Mouse (Mus musculus) cortical plate, adult 2 months (tissue): ENCODE data around the gene Txndc12. TPM values are rescaled to one million over a fixed set of nuclear protein-coding genes. Genes with fewer than 3 reads are reported as not detected.
A peak's percentile ranks its signal among the peaks of the same experiment; 100 is the strongest.

Source experiments
- H3K27ac ChIP-seq: fragments of 200-500 bp; 2 replicates; pipeline ENCODE4 v1.5.1; 2012; ENCODE audit warnings: low read length, control low read depth, inconsistent platforms; ENCODE audit not compliant: insufficient read depth
- H3K4me1 ChIP-seq: fragments of 200-500 bp; 2 replicates; pipeline ENCODE4 v1.6.1; 2011; ENCODE audit warnings: low read length; ENCODE audit not compliant: control insufficient read depth, insufficient read depth
- H3K4me3 ChIP-seq: fragments of 200-500 bp; 2 replicates; pipeline ENCODE4 v1.5.1; 2011; ENCODE audit warnings: mild to moderate bottlenecking, low read length, control low read depth; ENCODE audit not compliant: insufficient read depth
- CTCF ChIP-seq: fragments of 200-500 bp; IDR thresholded peaks from 2 replicates; pipeline ENCODE4 v1.5.1; 2011; ENCODE audit warnings: mild to moderate bottlenecking, control low read depth, low read length; ENCODE audit not compliant: insufficient read depth; ENCODE audit errors: extremely low read depth
- POLR2A ChIP-seq: fragments of 200-500 bp; IDR thresholded peaks from 2 replicates; pipeline ENCODE4 v1.6.1; 2011; ENCODE audit warnings: mild to moderate bottlenecking, low read length, control low read depth; ENCODE audit not compliant: insufficient read depth; ENCODE audit errors: extremely low read depth
- polyA plus RNA-seq: library from polyadenylated mRNA; depleted of rRNA; stranded (reverse); fragments of >200 nt; gene quantifications from 2 replicates; pipeline ENCODE4 v1.2.3, GENCODE M21; 2012

The Txndc12 gene
- polyA plus RNA-seq, 1 experiment: 43.9 TPM

GRCm38 (mm10) chr4:108845824-108846569 lies 11.6 kb downstream of the Txndc12 start:
- Histone ChIP-seq H3K4me3 (no peak overlapping the region), H3K4me1 (peaks cover 3% of the 10 kb centered on the region; the same call in 1 of the 2 replicates), H3K27ac (no peak overlapping the region)
- TF ChIP-seq POLR2A: no peak
- TF ChIP-seq CTCF: no peak

GRCm38 (mm10) chr4:108847715-108848504 lies 13.5 kb downstream of the Txndc12 start, which contains the start of gene Kti12:
Gene Kti12, plus strand, starts transcription at chr4:108847785.
- H3K4me3 ChIP-seq: peak within 1 kb of the TSS; percentile 58
- peak within 1 kb of the TSS; percentile 94 for H3K27ac ChIP-seq
- no peak for TF ChIP-seq CTCF
- 0 out of 2 replicates have a peak, but pooled peaks have one; percentile 68 for TF ChIP-seq POLR2A
- peaks cover 5% of the 10 kb centered on the region; the same call in 1 of the 2 replicates for H3K4me1 ChIP-seq

GRCm38 (mm10) chr4:108848505-108848848 lies 14.1 kb downstream of the Txndc12 start, which contains the start of gene A730015C16Rik:
Gene A730015C16Rik, minus strand, starts transcription at chr4:108848619.
- TF ChIP-seq POLR2A: no peak
- TF ChIP-seq CTCF: no peak
- H3K4me1 ChIP-seq: peaks cover 5% of the 10 kb centered on the region; the same call in 1 of the 2 replicates
- peak within 1 kb of the TSS; percentile 94 for H3K27ac ChIP-seq
- H3K4me3 ChIP-seq: peak within 1 kb of the TSS; percentile 58

GRCm38 (mm10) chr4:108866806-108867205 lies 32.4 kb downstream of the Txndc12 start:
- H3K27ac ChIP-seq: no peak overlapping the region
- TF ChIP-seq POLR2A: no peak
- no peak for TF ChIP-seq CTCF
- H3K4me1 ChIP-seq: peaks cover 6% of the 10 kb centered on the region
- no peak overlapping the region for H3K4me3 ChIP-seq

GRCm38 (mm10) chr4:108869730-108870374 lies 35.5 kb downstream of the Txndc12 start:
- H3K4me3 ChIP-seq: no peak overlapping the region
- no peak overlapping the region for H3K27ac ChIP-seq
- H3K4me1 ChIP-seq: no peaks in the 10 kb centered on the region; the same call in 1 of the 2 replicates
- TF ChIP-seq CTCF (peak; percentile 99), POLR2A (no peak)

- H3K4me1 ChIP-seq: no peaks in the 10 kb centered on the region
- no peak overlapping the region for H3K27ac ChIP-seq
- TF ChIP-seq CTCF (no peak), POLR2A (no peak)
- H3K4me3 ChIP-seq: no peak overlapping the region
Measured at GRCm38 (mm10) chr4:108873746-108874145, 39.3 kb downstream of the Txndc12 start.

GRCm38 (mm10) chr4:108877901-108878300 lies 43.5 kb downstream of the Txndc12 start:
- Histone ChIP-seq H3K4me3 (no peak overlapping the region), H3K4me1 (no peaks in the 10 kb centered on the region), H3K27ac (no peak overlapping the region)
- TF ChIP-seq POLR2A: no peak
- no peak for TF ChIP-seq CTCF

- H3K27ac ChIP-seq: no peak within 1 kb of the TSS
- H3K4me3 ChIP-seq: peak within 1 kb of the TSS; percentile 65
- no peaks in the 10 kb centered on the region for H3K4me1 ChIP-seq
- peak; percentile 54; the same call in 1 of the 2 replicates for TF ChIP-seq POLR2A
- no peak for TF ChIP-seq CTCF
Measured at GRCm38 (mm10) chr4:108878963-108879822, 44.8 kb downstream of the Txndc12 start, which contains the start of gene Rab3b. Gene Rab3b, plus strand, starts transcription at chr4:108879063.

- H3K4me3 ChIP-seq: no peak overlapping the region
- H3K4me1 ChIP-seq: no peaks in the 10 kb centered on the region
- TF ChIP-seq CTCF (no peak), POLR2A (no peak)
- H3K27ac ChIP-seq: no peak overlapping the region
Measured at GRCm38 (mm10) chr4:108883815-108884214, 49.4 kb downstream of the Txndc12 start.
